Mouse (Mus musculus): ENCODE measurements around the gene Itga11.

GRCm38 (mm10) chr9:62750381-62750780 lies 72.8 kb downstream of the Itga11 start:
- TF ChIP-seq CTCF (IDR thresholded peaks at IDR 0.05; ENCODE audit: insufficient read depth, low read length) (no peak), POLR2A (IDR thresholded peaks at IDR 0.05; ENCODE audit: borderline replicate concordance, extremely low read depth, low read depth, low read length) (no peak)
